Mouse (Mus musculus) adrenal gland, postnatal 14 days (tissue): ENCODE measurements around the gene S1pr2. TPM values are rescaled to one million over a fixed set of nuclear protein-coding genes. Genes with fewer than 3 reads are reported as not detected.
A peak's percentile ranks its signal among the peaks of the same experiment; 100 is the strongest.
"Not testable (repeated sequence)": the region's sequence is repeated elsewhere in the genome, so short reads cannot be mapped to it uniquely, and the experiment has no call there.

ENCODE experiments used
- DNase-seq: peaks from one replicate; pipeline ENCODE4 v3.0.0; 2021; ENCODE audit warnings: mixed read lengths
- total RNA-seq: library from RNA; stranded (reverse); gene quantifications from 2 replicates; pipeline ENCODE4 v1.2.3, GENCODE M21; 2021

Gene S1pr2
- total RNA-seq, 1 experiment from 2014 or later: 9.1 TPM

GRCm38 (mm10) chr9:21001651-21002200, 25.1 kb upstream of the S1pr2 start:
- no peak for DNase-seq

DNA sequence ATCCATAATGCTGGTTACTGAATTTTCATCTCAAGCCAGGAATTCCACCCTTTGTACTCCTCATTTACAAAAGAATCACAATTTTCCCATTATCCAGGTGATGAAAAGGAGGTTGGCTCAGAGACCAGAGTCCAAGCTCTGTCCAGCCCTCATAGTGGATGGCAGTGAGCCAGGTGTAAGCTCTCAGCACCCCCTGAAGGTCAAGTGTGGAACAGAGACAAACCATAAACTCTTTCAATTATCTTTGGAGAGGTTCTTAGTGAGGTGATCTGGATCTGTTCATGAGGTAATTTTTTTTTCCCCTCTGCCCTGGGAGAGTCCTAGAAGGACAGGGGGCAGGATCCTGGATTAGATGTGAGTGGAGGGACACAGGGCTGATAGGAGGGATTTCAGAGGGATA, 24.2 kb upstream of the S1pr2 start:
- peak; percentile 44 for DNase-seq

- DNase-seq: not testable (repeated sequence)
Observed at GRCm38 (mm10) chr9:20998337-20998736, 21.8 kb upstream of the S1pr2 start.

- DNase-seq: no peak
Observed at GRCm38 (mm10) chr9:20997065-20997464, 20.5 kb upstream of the S1pr2 start.

DNA sequence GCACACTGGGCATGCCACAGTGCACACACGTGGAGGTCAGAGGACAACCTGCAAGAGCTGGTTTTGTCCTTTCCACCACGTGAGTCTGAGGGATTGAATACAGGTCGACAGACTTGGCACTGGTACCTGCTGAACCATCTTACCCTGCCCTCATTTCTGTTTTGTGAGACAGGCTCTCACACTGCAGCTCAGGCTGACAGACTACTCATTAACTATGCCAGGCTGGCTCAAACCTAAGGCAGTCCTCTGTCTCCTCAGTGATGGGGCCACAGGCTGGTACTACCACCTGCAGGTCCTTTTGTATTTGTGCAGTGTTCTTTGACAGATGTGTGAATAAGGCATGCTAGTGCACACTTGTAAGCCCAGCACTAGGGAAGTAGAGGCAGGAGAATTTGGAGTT, 18.5 kb upstream of the S1pr2 start:
- no peak for DNase-seq

DNA sequence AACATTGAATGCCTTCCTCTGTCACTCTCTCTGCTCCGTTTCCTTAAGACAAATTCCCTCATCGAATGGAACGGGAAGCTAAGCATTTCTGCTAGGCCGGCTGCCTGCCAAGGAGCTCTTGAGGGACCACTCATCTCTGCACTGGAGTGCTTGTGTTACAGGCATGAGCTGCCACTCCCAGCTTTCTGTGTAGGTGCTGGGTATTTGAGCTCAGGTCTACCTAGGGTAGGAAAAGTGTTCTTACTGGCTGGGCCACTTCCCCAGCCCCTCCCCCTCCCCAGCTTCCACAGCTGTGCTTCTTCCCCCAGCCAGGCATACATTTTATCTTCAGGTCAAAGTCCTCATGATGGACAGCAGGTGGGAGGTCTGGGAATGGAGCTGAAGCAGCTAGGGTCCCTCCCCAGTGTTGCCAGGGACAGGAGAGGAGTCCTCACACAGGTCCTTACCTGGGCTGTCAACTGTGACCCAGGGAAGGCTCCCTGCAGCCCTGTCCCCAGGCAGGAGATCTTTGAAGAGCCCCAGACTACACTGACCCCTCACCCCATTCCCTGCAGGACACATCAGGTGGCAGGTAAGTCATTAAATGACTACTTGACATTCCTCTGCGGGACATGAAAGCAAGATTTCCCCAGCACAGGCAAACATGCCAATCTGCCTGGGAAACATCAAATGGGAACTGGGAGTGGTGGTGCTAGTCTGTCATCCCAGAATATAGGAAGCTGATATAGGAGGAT, 16.8 kb upstream of the S1pr2 start:
- DNase-seq: no peak

GRCm38 (mm10) chr9:20991587-20991986, 15.0 kb upstream of the S1pr2 start:
- no peak for DNase-seq

GRCm38 (mm10) chr9:20990861-20991260, 14.3 kb upstream of the S1pr2 start:
- DNase-seq: no peak

GRCm38 (mm10) chr9:20987953-20988352, 11.4 kb upstream of the S1pr2 start:
- no peak for DNase-seq

- no peak for DNase-seq
Observed at GRCm38 (mm10) chr9:20986952-20987686, 10.5 kb upstream of the S1pr2 start.

DNA sequence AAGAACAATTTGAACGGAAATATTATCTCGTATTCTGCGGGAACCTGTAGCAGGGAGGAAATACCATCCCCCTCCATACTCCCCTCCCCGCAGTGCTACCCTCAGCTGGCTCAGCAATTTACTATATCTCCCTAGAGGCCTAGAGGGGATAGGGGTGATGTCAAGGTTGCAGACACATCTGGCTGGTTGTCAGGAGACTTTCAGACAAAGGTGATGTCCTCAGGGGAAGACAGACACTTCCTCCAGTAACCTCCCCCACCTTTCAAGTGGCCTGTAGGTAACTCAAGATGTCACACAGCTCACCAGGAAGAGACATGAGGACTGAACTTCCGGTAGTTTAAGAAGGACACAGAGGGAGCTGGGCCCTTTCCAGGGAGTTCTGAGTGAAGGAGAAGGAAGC, 6.6 kb upstream of the S1pr2 start:
- no peak for DNase-seq

- DNase-seq: no peak
Observed at GRCm38 (mm10) chr9:20982171-20982570, 5.6 kb upstream of the S1pr2 start.

DNA sequence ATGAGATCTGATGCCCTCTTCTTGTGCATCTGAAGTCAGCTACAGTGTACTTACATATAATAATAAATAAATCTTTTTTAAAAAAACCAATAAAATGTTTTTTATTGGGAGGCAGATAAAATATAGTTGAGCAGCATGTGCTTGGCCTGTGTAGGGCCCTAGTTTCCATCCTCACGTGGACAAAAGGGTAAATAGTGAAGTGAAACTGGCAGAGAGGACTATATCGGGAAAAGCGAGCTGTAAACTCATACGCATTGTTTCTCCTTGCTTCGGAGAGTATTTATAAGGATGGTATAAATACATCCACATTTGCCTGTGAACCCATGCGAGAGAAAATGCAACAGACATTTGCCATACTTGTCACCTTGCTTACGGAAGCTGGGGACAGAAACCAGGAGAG, 3.2 kb upstream of the S1pr2 start:
- no peak for DNase-seq

DNA sequence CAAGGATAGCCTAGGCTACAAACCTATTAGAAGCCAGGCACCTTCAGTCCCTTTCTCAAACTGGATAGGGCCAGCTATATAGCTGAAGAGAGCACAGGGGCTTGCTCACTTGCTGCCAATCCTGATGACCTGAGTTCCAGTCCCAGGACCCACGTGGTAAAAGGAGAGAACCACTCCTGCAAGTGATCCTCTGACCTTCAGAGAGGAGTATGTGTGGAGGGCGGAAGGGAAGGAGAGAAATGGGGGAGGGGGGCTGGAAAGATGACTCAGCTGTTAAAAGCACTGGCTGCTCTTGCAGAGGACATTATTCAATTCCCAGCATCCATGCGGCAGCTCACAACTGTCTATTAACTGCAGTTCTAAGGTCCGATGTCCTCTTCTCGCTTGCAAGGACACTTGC, 2.6 kb upstream of the S1pr2 start:
- no peak for DNase-seq

DNA sequence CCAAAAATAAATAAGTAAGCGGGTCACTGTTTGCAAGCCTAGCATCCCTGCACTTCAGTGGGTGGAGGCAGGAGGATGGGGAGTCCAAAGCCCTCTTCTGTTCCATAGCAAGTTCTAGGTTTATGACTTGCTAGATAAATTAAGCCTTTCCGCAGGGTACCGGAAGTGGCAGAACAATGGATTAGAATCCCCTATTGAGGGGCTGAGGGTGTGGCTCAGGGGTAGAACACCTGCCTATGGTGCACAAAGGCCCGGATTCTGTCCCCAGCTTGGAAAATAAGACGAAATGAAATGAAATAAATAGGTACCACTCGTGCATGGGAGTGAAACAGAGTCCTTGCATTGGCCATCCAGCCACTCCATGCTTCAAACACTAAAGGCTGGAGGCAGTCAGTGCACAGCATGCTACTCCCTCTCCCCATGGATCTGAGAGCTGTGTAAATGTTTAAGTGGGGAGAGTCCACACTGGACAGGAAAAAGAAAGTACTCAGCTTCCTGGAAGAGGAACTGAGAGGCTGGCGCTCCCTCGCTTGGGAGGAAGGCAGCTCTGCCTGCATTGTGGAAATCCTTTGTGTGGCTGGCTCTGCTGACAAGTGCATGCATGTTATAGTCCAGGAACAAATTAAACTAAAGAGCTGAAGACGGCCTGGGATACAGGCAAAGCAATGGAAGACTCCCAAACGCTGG, 2.0 kb upstream of the S1pr2 start:
- no peak for DNase-seq

GRCm38 (mm10) chr9:20976961-20977689, 544 bp upstream of the S1pr2 start:
- no peak for DNase-seq

- DNase-seq: peak; percentile 66
Observed at GRCm38 (mm10) chr9:20975431-20976215, 958 bp downstream of the S1pr2 start.

DNA sequence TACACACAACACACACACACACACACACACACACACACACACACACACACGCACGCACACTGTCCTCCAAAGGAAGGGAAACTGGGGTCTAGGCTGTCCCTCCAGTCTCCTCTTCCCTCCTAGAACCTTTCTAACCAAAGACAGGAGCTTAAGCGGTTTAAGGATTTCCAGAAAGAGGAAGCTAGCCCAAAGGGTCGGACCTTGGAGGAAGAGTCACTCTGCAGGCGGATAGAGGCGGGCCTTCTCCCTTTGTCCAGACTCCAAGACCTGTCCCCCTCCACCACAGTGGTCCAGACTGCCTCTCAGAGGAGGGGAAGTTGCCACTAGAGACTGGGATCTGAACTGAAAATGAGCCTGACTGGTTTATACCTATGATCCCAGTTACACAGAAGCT, 2.9 kb downstream of the S1pr2 start:
- DNase-seq: peak; percentile 46

GRCm38 (mm10) chr9:20973001-20973681, 3.4 kb downstream of the S1pr2 start:
- no peak for DNase-seq

- peak; percentile 70 for DNase-seq
Observed at GRCm38 (mm10) chr9:20972141-20972992, 4.2 kb downstream of the S1pr2 start.
